Mouse (Mus musculus): ENCODE measurements around the gene Fbl. TPM values are rescaled to one million over a fixed set of nuclear protein-coding genes. Genes with fewer than 3 reads are reported as not detected.

Fbl gene
- total RNA-seq, 2 experiments from 2014 or later = 50.3 to 54.8 TPM

Other genes with a start within 250 kb of the Fbl start
- 10 to 100 TPM; 11.3 to 16.3 TPM for gene Zfp974, start 240.2 kb upstream of the Fbl start, total RNA-seq (2021)
- gene Zfp780b, start 190.5 kb upstream of the Fbl start, total RNA-seq (2021) = 10 to 100 TPM; 17.8 to 22.9 TPM
- 1 to 10 TPM; 5.9 to 6.3 TPM for gene Zfp850, start 155.6 kb upstream of the Fbl start, total RNA-seq (2021)
- 100 to 1,000 TPM; 120 to 132 TPM for gene Psmc4, start 119.6 kb upstream of the Fbl start, total RNA-seq (2021)
- gene Fcgbp, start 98.5 kb upstream of the Fbl start, total RNA-seq (2021) = under 1 TPM; 0.20 to 0.32 TPM
- gene 9530053A07Rik, start 40.2 kb upstream of the Fbl start, total RNA-seq (2021) = under 1 TPM; 0.07 TPM
- 10 to 100 TPM; 46.7 to 54.8 TPM for gene Dyrk1b, start 9.8 kb downstream of the Fbl start, total RNA-seq (2021)
- 10 to 100 TPM; 59.9 to 66.6 TPM for gene Eid2, start 98.2 kb downstream of the Fbl start, total RNA-seq (2021)
- 10 to 100 TPM; 33.3 to 37.8 TPM for gene Eid2b, start 108.0 kb downstream of the Fbl start, total RNA-seq (2021)
- under 1 TPM; 0.43 to 0.44 TPM for gene Selenov, start 121.5 kb downstream of the Fbl start, total RNA-seq (2021)
- 1 to 10 TPM; 1.4 to 1.8 TPM for gene Dll3, start 132.5 kb downstream of the Fbl start, total RNA-seq (2021)
- 10 to 100 TPM; 44.1 to 46.3 TPM for gene Timm50, start 142.4 kb downstream of the Fbl start, total RNA-seq (2021)
- 100 to 1,000 TPM; 120 to 122 TPM for gene Supt5, start 169.0 kb downstream of the Fbl start, total RNA-seq (2021)
- 100 to 1,000 TPM; 425 to 456 TPM for gene Rps16, start 180.9 kb downstream of the Fbl start, total RNA-seq (2021)
- gene Plekhg2, start 202.9 kb downstream of the Fbl start, total RNA-seq (2021) = 1 to 10 TPM; 6.2 to 9.7 TPM
- 1 to 10 TPM; 2.6 to 3.3 TPM for gene Zfp36, start 210.5 kb downstream of the Fbl start, total RNA-seq (2021)
- gene Med29, start 223.0 kb downstream of the Fbl start, total RNA-seq (2021) = 10 to 100 TPM; 17.9 to 21.3 TPM
- 10 to 100 TPM; 59.0 to 72.1 TPM for gene Paf1, start 223.2 kb downstream of the Fbl start, total RNA-seq (2021)

All from left cerebral cortex, postnatal 36 days (tissue).